In genomic region chr4:148890442-148890841, GRCm38 (mm10) we compare ENCODE assay signal across 9 mouse cellular contexts.
DNase-seq lines count a peak whose midpoint lies in the region; ATAC-seq lines count a peak whose summit lies in the region.
"Had no signal": no experiment of that assay in that cellular context is flagged by ENCODE, and none has a peak within 500 bp of the region (broad histone marks: within the 10 kb centered on the region; RNA-seq: fewer than 3 reads in every experiment).

No protein-coding gene starts in this region.

- no peak for ATAC-seq in heart, embryonic 16.5 days (replicated peaks; ENCODE audit: extremely low read depth, insufficient read depth, low FRiP score)
- ATAC-seq in embryonic facial prominence, embryonic 11.5 days (replicated peaks; ENCODE audit: insufficient number of reproducible peaks, low FRiP score, low TSS enrichment, low read depth): no peak
- no peak for ATAC-seq in hindbrain, embryonic 12.5 days (ENCODE audit: low FRiP score)
- ATAC-seq in midbrain, embryonic 13.5 days: no peak

- peak overlapping the region; percentile 62 for H3K4me2 ChIP-seq in heart, embryonic 16.5 days (ENCODE audit: low read depth, low read length)
- peak overlapping the region; percentile 78 for H3K4me2 ChIP-seq in embryonic facial prominence, embryonic 11.5 days (ENCODE audit: low read depth, low read length)
- H3K4me2 ChIP-seq in hindbrain, embryonic 12.5 days (replicated peaks): peak overlapping the region; percentile 60
- H3K4me2 ChIP-seq in midbrain, embryonic 13.5 days (replicated peaks): peak overlapping the region; percentile 57

- no peak for DNase-seq in heart, postnatal 14 days
- DNase-seq in embryonic facial prominence, embryonic 11.5 days (ENCODE audit: low spot score): no peak
- no peak for DNase-seq in gastrocnemius, adult 8-10 months (ENCODE audit: low spot score in 2 of 2)
- no peak for DNase-seq in adrenal gland, adult 8-10 months
- DNase-seq in layer of hippocampus, postnatal 14 days (ENCODE audit: low spot score in 2 of 2): no peak
- DNase-seq: lung, postnatal 36 days had no signal

- peak overlapping the region; percentile 58 for H3K9ac ChIP-seq in heart, embryonic 16.5 days (ENCODE audit: low read length)
- H3K9ac ChIP-seq in embryonic facial prominence, embryonic 11.5 days (replicated peaks; ENCODE audit: low read length): peak overlapping the region; percentile 57
- H3K9ac ChIP-seq in hindbrain, embryonic 12.5 days: no peak overlapping the region
- H3K9ac ChIP-seq in midbrain, embryonic 13.5 days (replicated peaks): no peak overlapping the region

- H3K36me3 ChIP-seq in heart, embryonic 16.5 days (ENCODE audit: control insufficient read depth, insufficient read depth): no peaks in the 10 kb centered on the region
- H3K36me3 ChIP-seq in embryonic facial prominence, embryonic 11.5 days (replicated peaks; ENCODE audit: control insufficient read depth, insufficient read depth, low read depth, low read length): no peaks in the 10 kb centered on the region
- no peaks in the 10 kb centered on the region for H3K36me3 ChIP-seq in hindbrain, embryonic 12.5 days
- no peaks in the 10 kb centered on the region for H3K36me3 ChIP-seq in midbrain, embryonic 13.5 days

- H3K4me3 ChIP-seq in heart, embryonic 16.5 days (ENCODE audit: low read length): no peak overlapping the region
- H3K4me3 ChIP-seq in embryonic facial prominence, embryonic 11.5 days (ENCODE audit: low read depth, low read length): peak overlapping the region; percentile 34; the same call in 1 of the 2 replicates
- no peak overlapping the region for H3K4me3 ChIP-seq in hindbrain, embryonic 12.5 days
- H3K4me3 ChIP-seq in midbrain, embryonic 13.5 days (replicated peaks): peak overlapping the region; percentile 31; the same call in 1 of the 2 replicates

- H3K27me3 ChIP-seq in heart, embryonic 16.5 days (ENCODE audit: control insufficient read depth, insufficient read depth, low read length): peaks cover 19% of the 10 kb centered on the region
- H3K27me3 ChIP-seq in embryonic facial prominence, embryonic 11.5 days (ENCODE audit: control insufficient read depth, insufficient read depth, low read length): peaks cover 45% of the 10 kb centered on the region
- peaks cover 78% of the 10 kb centered on the region for H3K27me3 ChIP-seq in hindbrain, embryonic 12.5 days
- peaks cover 77% of the 10 kb centered on the region for H3K27me3 ChIP-seq in midbrain, embryonic 13.5 days

- peaks cover 23% of the 10 kb centered on the region for H3K4me1 ChIP-seq in heart, embryonic 16.5 days (ENCODE audit: control insufficient read depth, insufficient read depth, low read length)
- peaks cover 12% of the 10 kb centered on the region for H3K4me1 ChIP-seq in embryonic facial prominence, embryonic 11.5 days (ENCODE audit: control insufficient read depth, insufficient read depth, low read length)
- H3K4me1 ChIP-seq in hindbrain, embryonic 12.5 days: peaks cover 89% of the 10 kb centered on the region
- peaks cover 78% of the 10 kb centered on the region for H3K4me1 ChIP-seq in midbrain, embryonic 13.5 days (replicated peaks)

- H3K27ac ChIP-seq in heart, embryonic 16.5 days (ENCODE audit: low read length): no peak overlapping the region
- H3K27ac ChIP-seq in embryonic facial prominence, embryonic 11.5 days (replicated peaks; ENCODE audit: low read depth, low read length): no peak overlapping the region
- peak overlapping the region; percentile 79 for H3K27ac ChIP-seq in hindbrain, embryonic 12.5 days
- no peak overlapping the region for H3K27ac ChIP-seq in midbrain, embryonic 13.5 days

- 71% methylated on average over 8 of the region's 8 CpGs for WGBS in heart, embryonic 16.5 days
- 46% methylated on average over 8 of the region's 8 CpGs for WGBS in embryonic facial prominence, embryonic 11.5 days
- 27% methylated on average over 8 of the region's 8 CpGs for WGBS in hindbrain, embryonic 12.5 days
- WGBS in midbrain, embryonic 13.5 days: 49% methylated on average over 8 of the region's 8 CpGs

- no peaks in the 10 kb centered on the region for H3K9me3 ChIP-seq in heart, embryonic 16.5 days (replicated peaks; ENCODE audit: control insufficient read depth, low read length)
- no peaks in the 10 kb centered on the region for H3K9me3 ChIP-seq in embryonic facial prominence, embryonic 11.5 days (replicated peaks; ENCODE audit: control insufficient read depth, low read length)
- no peaks in the 10 kb centered on the region for H3K9me3 ChIP-seq in hindbrain, embryonic 12.5 days (replicated peaks)
- no peaks in the 10 kb centered on the region for H3K9me3 ChIP-seq in midbrain, embryonic 13.5 days

- intact Hi-C loops in heart, postnatal 14 days (cut with DNase I): no loop called here

Comparison
In these comparisons a context has a peak if more than half of its experiments do, and no peak if none do; other contexts are left out.
1. H3K4me3 ChIP-seq: peak in embryonic facial prominence, embryonic 11.5 days (single experiment) and midbrain, embryonic 13.5 days (single experiment); none in heart, embryonic 16.5 days (single experiment) and hindbrain, embryonic 12.5 days (single experiment).
2. H3K9ac ChIP-seq: peak in heart, embryonic 16.5 days (single experiment) and embryonic facial prominence, embryonic 11.5 days (single experiment); none in hindbrain, embryonic 12.5 days (single experiment) and midbrain, embryonic 13.5 days (single experiment).
3. Peak in every context shown above with its lines, with median percentiles within 50 percentile points of each other: H3K4me2 ChIP-seq.